Mouse (Mus musculus): ENCODE results near the gene Tmem38a.

Gene Tmem38a

DNA sequence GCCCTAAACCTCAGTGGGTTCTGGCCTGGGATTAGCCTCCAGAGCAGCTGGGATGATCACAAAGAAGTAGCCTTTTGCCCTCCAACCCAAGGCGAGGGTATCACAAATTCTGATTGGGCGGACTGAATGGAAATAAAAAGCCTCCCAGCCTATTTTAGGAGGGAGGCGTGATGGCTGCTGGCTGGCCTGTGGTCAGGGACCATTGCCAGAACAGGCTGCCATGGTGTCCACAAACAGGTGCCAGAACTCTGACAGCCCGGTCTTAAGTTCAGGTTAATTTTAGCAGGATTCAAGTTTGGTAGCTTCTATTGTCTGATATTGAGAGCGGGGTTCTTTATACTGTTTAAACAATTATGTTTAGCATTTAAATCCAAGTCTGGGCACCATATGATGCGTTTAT, 16.0 kb downstream of the Tmem38a start:
- DNase-seq, result no peak

DNA sequence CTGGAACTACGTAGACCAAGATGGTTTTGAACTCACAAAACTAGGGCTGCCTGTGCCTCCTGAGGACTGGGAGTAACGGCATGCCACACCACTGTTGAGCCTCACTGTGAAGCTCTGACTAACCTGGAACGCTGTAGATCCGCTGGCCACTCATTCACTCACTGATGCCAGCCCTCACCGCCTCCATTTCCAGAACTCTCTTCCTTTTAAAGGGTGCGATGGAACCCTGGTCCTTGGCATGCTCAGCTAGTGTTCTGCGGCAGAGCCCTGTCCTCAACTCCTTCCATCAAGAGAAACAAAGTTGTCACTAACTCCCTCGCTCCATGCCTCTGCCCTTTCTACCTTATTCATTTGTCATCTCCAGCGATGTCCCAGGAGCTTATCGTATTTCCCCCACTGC, 17.0 kb downstream of the Tmem38a start:
- no peak for DNase-seq

DNA sequence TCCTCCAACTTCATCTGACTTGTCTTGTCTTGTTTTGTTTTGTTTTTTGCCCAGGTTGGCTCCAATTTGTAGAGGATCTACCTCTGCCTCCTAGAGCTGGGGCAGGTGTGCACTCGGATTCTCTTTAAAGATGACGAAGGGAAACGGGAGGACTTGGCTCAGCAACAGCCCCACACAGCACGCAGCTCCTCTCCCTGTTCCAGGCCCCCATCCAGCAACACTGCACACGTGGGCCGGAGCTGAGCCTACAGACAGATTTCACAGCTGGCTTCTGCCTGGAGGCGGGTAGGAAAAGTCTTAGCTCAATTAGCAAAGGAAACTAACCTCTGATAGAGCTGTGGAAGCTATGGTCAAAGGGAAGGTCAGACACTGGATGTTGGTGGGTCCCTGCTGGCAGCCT, 17.4 kb downstream of the Tmem38a start:
- peak; percentile 82 for DNase-seq

DNA sequence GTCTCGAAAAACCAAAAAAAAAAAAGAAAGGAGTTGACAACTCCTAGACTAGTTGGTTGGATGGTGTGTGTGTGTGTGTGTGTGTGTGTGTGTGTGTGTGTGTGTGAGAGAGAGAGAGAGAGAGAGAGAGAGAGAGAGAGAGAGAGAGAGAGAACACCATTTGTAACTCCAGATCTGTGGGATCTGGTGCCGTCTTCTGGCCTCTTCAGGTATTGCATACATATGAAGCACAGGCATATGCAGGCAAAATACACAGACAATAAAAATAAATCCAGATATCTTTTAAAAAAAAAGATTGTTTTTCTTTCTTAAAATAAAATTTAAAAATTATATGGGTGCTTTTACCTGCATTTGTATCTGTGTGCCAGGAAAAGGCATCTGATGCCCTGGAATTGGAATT, 18.3 kb downstream of the Tmem38a start:
- no peak for DNase-seq
